Mouse (Mus musculus) left cerebral cortex, postnatal 10 days (tissue): Measurements from ENCODE around the gene Tmbim4. TPM values are rescaled to one million over a fixed set of nuclear protein-coding genes. Genes with fewer than 3 reads are reported as not detected.

ENCODE experiments used
- DNase-seq, 2 experiments: peaks; one replicate each; pipeline ENCODE4 v3.0.0; 2021 to 2022; ENCODE audit warnings: low spot score in 2 of 2, mixed read lengths in 1 of 2; ENCODE audit errors: extremely low spot score in 1 of 2
- intact Hi-C: fragments of 180-260 bp; cut with DNase I; formaldehyde crosslinking; loops from one replicate; pipeline ENCODE4 v1.15.1; 2025
- total RNA-seq, 2 experiments: library from RNA; stranded (reverse); gene quantifications; 2 replicates each; pipeline ENCODE4 v1.2.3; 2021

Gene Tmbim4
- 10 to 100 TPM; 60.2 to 60.9 TPM for total RNA-seq

DNA sequence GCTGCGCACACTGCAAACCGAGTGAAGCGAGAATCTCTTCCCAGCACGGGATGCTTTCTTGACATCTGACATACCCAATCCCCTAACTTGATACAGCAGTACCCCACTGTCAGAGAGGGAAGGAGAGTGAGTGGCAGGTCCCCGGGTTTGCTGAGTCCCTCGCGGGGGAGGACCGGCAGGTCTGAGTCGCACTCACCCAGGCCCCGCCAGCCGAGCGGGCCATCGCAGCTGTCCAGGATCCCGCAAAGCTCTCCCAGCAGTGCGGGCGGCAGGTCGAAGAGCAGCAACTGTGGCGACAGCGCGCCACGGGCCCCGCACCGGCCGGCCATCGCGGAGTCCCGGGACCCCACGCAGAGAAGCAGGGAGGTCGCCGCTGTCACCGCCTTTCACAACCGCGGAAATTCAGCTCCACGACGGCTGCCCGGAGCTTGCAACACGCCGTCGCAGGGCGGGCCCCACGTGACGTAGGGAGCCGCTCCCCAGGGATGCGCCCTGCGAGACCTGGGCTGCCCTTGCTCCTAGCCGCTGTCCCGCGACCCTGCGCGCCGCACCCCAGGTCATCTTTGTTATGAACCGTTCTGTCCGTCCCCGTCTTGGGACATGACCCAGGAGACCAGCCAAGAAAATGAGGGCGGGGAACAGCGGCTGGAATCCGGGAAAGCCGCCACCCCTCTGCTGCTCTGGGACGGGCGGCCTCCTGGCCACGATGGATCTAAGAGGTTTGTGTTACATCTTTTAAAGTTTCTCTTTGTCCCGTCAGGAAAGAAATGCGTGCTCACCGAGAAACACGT lies at the start of gene Tmbim4:
Tmbim4 (plus strand) TSS at position 460 of the 791 bp plus-strand sequence.
- intact Hi-C loops, result loop anchor here (10.0 kb wide), 1 partner anchor 397 kb away; no protein-coding TSS in a partner anchor
- peak in 1 of 2 experiments; percentile 70 for DNase-seq

DNA sequence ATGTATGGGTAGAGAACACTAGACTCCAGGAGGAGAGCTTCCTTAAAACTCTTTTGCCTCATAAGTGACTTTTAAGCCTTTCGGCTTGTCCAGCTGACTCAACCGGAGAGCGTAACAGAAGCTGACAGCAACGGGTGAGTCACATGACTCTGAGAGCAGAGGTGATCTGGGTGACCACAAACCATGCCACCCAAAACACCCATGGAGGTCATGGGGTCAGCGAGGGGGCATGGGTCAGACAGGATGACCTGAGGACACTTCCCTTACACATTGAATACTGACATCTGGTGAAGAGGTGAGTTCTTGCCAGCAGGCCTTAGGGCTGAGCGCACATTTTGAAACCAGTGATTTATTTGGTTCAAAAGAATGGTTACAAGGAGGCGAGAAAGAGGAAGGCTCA lies 49.7 kb upstream of the Tmbim4 start:
- intact Hi-C loops, result no loop called here
- DNase-seq, result no peak

DNA sequence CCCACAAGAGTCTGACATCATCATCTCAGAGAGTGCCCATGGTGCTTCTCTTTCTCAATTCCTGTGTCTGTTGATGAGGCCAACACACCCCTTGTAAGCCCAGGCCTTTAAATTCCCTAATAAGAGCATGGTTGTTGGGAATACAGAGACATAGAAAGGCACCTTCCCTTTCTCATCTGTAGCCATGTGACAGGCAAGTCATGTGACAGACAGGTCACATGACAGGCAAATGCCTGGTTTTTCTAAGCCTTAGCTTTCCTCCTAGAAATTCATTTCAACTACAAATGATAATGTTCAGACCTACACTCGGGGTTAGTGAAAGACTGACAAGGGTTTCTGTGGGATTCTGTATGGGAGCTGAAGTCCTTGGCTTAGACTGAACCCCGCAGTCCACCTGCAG lies 47.5 kb upstream of the Tmbim4 start:
- no peak for DNase-seq
- intact Hi-C loops, result no loop called here

DNA sequence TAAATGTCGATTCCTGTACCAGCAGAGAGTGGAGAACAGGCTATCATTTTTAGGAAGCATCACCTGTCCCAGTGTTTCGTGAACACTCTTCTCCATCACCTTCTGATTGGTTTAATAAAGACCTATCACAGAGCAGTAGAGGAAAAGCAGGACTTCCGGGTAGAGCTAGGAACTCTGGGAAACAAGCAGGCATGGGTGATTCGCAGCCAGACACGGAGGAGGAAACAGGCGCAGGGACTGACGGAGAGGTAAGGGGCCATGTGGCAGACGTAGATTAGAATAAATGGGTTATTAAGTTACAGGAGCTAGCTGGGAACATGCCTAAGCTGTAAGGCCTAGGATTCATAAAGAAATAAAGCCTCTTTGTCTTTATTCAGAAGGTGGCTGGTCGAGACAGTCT lies 40.9 kb upstream of the Tmbim4 start:
- DNase-seq, result no peak
- intact Hi-C loops, result no loop called here

DNA sequence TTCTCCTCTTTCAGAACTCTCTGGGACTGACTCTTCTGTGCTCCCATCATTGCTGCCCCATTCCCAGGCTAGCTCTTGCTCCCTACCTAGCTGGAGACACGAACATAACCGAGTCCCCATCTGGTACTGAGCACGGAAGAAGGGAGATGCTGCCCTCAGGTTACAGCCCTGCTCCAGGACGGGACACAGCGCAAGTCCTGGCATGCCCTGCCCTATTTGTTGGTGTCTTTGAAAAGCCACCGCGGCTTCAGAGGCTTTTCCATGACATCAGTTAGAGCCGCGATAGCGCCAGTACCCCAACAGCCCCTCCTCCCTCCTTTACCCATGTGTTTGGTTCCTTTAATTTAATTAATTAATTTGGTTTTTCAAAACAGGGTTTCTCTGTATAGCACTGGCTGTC lies 38.5 kb upstream of the Tmbim4 start:
- no peak for DNase-seq
- intact Hi-C loops, result no loop called here

DNA sequence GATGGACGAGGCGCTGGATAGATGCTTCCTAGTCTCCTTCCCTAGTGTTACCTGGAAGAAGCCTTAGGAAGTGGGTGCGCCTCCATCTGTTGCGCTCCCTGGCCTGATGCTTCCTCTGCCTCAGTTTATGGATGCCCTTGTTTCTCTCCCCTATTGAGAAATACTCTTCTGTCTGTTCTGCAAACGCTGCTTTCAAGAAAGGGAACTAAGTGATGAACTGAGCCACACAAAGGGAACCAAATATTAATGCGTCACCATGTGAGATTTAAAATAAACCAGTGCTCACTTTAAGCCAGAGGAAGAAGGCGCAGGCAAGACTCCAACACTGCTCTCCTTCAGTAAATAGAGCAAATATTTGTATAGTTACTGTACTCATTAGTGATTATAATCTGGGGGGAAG lies 37.9 kb upstream of the Tmbim4 start:
- DNase-seq, result no peak
- intact Hi-C loops, result no loop called here

DNA sequence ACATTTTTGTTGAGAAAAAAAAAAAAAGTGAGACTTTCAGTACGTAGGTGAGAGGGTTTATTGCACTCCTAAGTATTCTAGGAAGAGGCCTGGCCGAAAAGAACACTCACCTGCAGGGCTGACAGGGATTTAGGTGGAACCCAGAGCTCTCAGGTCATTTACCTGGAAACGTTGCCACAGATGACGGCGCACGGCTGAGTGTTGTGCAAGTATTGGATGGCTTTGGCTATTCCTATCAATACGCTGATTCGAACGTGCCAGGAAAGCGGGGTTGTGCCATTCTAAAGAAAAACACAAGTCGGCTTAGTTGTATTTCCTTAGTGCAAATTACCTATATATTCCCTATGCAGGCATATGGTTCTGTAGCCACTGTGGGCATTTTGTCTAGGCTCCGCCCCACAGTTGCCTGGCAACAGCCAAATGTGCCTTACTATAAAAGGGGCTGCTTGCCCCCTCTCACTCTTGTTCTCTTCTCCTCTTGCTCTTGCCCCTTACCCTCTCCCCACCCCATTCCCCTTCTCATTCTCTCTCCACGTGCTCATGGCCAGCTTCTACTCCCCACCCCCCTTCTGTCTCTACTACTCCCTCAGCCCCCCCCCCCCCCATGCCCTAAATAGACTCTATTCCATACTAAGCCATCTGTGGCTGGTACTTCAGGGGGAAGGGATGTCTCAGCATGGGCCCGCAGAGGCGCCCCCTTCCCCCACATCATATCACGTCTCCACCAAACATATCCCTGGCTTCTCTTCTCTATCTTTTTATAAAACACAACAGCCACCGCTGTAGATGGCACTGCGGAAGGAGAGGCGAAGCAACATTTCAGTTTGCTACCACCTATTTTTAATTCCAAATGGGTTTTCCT lies 36.2 kb upstream of the Tmbim4 start:
- intact Hi-C loops, result no loop called here
- peak in 1 of 2 experiments; percentile 30 for DNase-seq

DNA sequence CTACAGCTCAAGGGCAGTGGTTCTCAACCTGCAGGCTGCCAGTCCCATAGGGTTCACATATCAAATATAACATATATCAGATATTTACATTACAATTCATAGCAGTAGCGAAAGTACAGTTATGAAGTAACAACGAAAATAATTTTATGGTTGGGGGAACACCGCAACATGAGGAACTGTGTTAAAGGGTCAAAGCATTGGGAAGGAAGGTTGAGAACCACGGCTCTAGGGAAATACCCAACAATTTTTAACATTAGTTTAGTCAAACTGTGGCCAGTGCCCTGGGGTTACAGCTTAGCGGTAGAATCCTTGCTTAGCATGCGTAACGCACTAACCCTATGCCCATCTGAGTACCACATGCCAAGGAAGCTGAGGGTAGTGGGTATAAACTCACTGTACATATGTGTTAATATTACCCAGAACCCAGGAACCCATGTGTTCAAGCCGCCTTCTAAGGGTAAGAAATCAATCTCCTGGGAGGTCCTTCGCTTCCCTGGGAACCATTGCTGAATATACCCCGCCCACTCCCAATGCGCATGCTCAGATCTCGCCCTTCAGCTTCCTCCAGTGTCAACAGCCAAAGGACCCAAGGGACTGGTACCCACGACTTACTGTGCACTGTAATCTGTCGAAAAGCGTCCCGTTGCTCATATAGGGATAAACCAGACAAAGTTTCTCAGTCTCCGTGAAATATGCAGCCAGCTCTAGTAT lies 35.4 kb upstream of the Tmbim4 start:
- intact Hi-C loops, result no loop called here
- DNase-seq, result no peak

DNA sequence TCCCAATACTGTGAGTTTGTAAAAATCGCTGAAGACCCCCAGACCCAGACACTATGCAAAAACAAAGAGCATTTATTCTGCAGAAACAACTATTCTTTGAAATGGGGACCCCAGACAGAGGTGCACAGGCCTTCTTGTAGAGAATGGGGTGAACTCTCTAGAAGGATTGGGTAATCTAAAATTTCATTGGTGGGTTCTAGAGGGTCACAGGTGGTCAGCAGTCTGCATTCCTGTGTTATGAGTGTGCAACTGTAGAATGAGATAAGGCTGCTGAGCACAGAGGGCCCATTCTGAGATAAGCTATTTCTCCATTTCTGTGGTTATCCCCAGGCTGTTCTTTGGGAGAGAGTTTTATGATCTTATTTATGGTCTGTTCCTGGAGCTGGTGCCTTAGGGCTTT lies 33.3 kb upstream of the Tmbim4 start:
- DNase-seq, result no peak
- intact Hi-C loops, result no loop called here

DNA sequence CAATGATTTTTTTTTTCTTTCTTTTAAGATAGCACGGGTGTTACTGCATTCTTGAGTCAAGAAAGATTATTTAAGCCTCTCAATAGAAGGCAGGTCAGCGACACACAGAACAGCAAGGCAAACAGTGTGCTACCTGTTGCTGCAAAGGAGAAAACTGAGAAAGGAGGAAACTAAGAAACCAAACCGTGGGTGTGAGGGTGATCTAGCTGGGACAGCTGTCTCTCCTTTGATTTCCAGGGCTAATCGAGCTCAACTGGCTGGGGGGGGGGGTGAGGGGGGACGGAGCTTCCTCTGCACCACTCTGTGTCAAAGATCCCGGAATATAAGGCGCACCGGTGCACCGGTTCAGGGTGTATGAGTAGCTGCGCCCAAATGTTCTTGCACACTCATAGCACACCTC lies 32.3 kb upstream of the Tmbim4 start:
- intact Hi-C loops, result no loop called here

DNA sequence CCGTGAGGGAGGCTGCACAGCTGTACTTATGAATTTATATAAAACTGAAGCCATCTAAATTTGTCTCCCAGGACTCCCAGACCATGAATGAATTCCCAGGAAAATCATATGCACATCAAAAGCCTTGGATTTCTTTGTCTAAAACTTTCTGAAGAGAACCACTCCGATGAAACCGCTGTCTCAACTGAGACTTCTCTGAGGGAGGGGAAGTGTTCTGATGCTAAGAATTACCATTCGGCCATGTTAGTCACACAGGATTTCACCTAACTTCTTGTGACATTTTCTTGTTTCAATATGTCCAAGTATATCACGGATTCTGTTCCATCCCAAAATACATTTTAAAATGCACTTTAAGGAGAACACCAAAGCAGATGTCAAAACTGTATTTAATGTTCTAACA lies 31.5 kb upstream of the Tmbim4 start:
- intact Hi-C loops, result no loop called here
- no peak for DNase-seq

More for the DNA sequence above, 32.3 kb upstream of the Tmbim4 start:
- DNase-seq, result no peak

DNA sequence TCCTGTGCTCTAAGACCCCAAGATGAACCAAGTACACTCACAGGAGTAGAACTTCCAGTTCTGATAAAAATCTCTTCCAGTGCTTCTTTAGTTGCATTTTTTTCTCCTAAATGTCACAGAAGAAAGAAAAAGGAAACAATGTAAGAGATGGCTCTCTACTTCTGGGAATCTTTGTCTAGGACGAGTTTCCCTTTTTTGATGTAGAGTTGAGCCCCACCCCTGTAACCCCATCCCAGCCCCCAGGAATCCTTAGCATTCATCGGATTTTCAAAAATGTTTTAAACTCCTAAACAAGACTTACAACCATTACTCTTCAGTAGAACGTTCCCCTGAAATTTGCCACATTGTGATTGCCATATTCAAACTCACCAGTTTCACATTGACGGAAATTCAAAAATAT lies 31.1 kb upstream of the Tmbim4 start:
- intact Hi-C loops, result no loop called here
- no peak for DNase-seq

DNA sequence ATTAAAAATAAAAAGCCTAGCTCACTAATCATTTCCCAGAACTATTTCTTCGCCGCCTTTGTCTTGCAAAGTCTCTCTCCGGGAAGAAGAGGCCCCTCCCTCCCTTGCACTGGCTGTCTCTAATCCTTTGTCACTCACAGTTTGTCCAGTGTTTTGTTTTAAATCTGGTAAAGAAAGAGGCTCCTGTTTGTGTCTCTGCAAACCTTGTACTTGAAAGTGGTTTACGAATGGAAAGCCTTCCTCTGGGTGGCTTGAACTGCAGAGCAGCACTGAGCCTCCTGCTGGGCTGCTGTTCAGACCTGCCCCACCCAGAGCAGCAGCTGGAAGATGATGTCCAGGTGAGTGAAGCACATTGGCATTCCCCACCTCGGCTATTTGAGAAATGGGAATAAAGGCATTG lies 30.1 kb upstream of the Tmbim4 start:
- intact Hi-C loops, result no loop called here
- no peak for DNase-seq

DNA sequence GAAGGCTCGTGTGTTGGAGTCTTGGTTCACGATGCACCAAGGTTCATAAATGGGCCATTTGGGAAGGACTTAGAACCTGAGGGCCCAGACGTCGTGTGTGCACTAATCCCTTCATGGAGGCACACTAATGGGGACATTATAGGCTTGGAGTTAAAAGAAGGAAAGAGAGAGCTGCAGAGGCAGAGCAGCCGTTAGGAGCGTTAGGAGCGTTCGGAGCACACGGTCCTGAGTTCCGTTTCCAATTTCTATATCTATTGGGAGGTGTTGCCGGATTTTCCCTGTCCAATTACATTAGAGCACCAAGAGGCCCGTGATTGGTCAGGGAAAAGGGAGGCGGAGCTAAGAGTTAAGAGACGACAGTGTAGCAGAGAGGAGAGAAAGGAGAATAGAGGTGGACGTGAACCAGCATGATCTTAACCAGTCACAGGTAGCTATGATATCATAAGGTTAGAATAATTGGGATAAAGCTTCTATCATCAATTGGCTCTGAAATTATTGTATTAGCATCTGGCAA lies 27.1 kb upstream of the Tmbim4 start:
- DNase-seq, result no peak
- intact Hi-C loops, result no loop called here

DNA sequence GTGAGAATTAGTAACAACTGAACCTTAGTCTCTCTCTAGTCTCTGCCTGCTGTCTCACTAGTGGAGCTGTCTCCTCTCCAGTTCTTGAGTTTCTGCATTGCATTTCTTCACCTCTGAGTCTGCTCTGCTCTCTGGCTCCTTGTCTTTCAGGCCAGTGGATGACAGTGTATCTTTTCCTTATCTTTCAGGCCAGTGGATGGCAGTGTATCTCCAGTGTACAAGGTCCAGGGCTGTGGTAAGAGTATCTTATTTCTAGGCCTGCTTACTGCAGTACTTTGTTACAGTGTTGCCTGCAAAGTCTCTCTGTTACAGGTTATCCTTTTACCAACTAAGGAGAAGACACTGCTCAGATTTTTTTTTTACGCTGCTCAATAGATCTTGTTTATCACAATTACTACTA lies 18.5 kb upstream of the Tmbim4 start:
- DNase-seq, result no peak
- intact Hi-C loops, result no loop called here

DNA sequence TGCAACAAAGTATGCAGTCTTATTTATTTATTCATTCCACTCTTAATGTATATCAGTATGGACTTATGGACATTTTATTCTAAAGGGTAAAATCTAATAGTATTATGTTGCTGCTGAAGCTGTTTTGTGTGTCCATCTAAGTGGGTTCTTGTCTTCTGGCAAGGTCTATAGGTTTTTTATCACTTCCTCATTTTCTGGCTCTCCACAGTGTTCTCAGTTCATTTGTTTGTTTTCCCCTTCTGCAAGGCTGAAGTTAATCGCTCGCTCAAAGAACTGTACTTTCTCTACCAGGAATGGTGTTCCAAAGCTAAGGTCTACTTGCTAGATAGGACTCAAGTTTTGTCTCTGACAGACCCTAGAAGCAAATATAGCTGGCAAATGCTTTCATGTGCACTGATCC lies 18.0 kb upstream of the Tmbim4 start:
- no peak for DNase-seq
- intact Hi-C loops, result no loop called here

DNA sequence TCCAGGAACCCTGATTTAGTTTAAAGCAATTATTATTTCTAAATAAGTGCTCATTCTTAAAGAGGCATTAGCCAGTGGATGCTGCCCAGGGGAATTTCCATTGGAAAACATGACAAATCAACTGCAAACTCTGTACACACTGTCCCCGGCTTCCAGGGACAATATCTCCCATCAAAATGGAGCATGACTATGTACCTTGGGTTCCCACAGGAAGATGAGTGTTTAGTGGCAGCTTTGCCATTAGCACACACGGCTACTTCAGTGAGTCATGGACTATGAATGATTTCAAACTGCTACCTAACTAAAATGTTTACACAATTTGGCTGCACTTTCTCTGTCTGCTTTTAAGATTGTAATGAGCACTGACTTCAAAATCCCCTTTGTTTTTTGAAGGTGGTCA lies 12.9 kb upstream of the Tmbim4 start:
- no peak for DNase-seq
- intact Hi-C loops, result no loop called here

DNA sequence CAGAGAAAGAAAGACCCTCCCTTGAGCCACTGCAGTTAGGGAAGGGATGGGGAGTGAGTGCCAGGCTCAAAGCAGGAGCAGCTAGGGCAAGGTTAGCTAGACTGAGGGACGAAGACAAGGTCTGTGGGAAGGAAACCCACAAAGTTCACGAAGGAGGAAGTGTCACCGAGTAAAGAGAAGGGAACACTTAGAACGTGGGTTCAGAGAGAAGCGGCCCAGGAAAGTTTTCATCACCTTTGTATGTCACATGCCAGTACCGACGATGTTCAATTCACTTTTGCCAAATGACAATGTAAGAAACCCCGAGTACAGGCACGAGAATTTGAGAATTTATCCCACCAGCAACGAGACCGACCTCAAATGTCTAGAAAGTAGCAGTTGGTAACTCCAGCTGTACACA lies 12.1 kb upstream of the Tmbim4 start:
- intact Hi-C loops, result no loop called here

DNA sequence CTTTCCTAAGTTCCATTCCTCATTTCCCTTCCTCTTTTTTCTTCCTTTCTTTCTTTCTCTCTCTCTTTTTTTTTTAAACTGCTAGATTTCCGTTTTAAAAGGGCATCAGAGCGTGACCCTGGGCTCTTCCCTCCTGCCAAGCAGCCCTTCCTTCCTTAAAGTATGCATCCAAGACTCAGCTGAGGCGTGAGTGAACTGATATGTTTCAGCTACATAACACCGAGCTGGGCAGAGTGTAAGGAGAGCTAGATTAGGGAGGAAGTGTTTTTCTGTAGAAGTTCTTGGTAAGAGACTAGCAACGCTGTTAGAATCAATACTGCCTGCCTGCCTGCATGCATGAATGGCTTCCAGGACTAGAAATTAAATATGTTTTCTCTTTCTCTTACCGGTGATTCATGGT lies 11.6 kb upstream of the Tmbim4 start:
- intact Hi-C loops, result no loop called here
- no peak for DNase-seq

More for the DNA sequence above, 12.1 kb upstream of the Tmbim4 start:
- no peak for DNase-seq
